Mouse (Mus musculus) A20 (cell line): Measurements from ENCODE around the gene Scnn1a.
A peak's percentile ranks its signal among the peaks of the same experiment; 100 is the strongest.
"Not testable (repeated sequence)": the region's sequence is repeated elsewhere in the genome, so short reads cannot be mapped to it uniquely, and the experiment has no call there.

Source experiments
- DNase-seq: peaks from one replicate; pipeline ENCODE4 v3.0.0-alpha.2; 2011; ENCODE audit warnings: low read depth, low spot score

The Scnn1a gene

DNA sequence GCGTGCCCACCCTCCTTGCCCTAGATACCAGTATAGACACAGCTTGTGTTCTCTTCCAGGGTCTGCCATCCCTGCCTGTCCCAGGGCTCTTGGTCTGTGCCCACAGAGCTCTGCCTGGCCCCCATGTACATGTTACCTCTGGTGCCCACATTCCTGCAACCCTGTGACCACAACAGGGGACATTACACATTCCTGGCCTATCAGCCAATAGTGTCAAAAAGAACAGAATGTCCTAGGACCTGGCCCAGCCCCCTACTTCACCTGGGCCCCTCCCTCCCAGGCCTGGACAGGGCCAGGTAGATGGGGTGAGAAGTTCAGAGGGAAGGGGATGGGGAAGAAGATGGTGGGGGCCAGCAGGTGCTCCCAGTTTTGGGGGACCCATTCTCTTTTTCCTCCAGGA lies at the start of gene Scnn1a:
TSS of gene Scnn1a (plus strand) at position 337 of the 400 bp plus-strand sequence.
- no peak for DNase-seq

- peak; percentile 92 for DNase-seq
Observed at GRCm38 (mm10) chr6:125271455-125272227, 48.8 kb upstream of the Scnn1a start.

DNA sequence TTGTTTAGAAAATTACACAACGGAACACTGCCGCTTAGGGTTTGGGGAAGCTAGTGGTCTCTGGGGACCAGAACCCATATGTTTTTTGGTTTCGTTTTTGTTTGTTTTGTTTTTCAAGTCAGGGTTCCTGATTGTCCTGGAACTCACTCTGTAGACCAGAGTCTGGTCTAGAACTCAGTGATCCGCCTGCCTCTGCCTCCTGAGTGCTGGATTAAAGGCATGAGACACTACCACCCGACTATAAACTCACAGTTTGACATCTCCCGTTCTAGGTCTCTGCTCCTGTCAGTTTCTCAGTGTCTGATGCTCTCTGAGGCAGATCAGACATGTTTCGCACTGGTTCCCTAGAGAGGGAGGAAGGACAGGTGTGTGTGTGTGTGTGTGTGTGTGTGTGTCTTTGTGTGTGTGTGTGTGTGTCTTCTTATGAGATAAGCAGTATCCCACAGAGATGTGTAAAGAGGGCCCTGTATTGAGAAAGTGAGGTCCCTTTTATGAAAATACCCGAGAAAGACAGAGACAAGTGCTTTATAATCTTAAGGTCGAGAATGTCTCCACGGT lies 48.2 kb upstream of the Scnn1a start:
- peak; percentile 90 for DNase-seq

GRCm38 (mm10) chr6:125274841-125275563 lies 45.5 kb upstream of the Scnn1a start:
- DNase-seq = peak; percentile 68

- no peak for DNase-seq
Observed at GRCm38 (mm10) chr6:125279729-125280128, 40.7 kb upstream of the Scnn1a start.

DNA sequence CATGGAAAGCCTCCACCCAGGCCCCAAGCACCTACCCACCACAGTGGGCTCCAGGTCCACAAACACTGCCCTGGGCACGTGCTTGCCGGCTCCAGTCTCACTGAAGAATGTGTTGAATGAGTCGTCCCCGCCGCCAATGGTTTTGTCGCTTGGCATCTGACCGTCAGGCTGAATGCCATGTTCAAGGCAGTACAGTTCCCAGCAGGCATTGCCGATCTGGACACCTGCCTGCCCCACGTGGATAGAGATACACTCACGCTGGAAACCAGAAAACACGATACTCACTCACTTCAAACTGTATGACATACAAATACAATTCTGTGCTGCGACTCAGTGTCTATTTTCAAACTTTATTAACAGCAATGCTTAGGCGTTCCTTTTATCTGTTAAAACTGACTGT lies 37.7 kb upstream of the Scnn1a start:
- DNase-seq = not testable (repeated sequence)

DNA sequence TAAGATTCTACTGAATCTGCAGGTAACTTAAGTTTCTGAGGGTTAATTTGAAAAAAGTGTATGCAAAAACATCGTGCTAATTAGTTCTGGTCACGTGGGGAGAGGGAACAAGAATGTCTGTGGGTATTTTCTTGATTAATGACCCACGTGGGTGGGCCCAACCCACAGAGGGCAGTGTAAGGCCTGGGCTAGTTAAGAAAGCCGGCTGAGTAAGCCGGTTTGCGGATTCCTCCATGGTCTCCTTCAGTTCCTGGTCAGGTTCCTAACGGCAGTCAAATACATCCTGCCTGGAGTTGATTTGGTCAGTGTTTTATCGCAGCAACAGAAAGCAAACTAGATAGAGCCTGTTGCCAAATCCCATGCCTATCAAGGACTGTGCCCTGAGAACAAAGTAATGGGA lies 36.2 kb upstream of the Scnn1a start:
- no peak for DNase-seq

DNA sequence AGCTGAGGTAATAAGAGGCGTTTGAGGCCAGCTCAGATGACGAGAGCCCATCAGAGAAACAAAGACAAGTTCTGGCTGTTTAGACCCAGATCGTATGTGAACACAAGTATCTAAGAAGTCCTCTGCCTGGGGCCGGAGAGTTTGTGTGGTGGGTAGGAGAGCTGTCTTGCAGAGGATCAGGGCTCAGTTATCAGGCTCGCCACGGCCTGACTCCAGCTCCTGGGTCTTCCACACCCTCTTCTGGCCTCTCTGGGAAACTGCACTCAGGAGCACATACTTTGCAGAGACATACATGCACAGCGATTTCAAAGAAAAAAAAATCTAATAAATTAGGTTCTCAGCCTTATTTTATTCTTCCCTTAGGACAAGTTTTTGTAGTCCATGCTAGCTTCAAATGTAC lies 35.7 kb upstream of the Scnn1a start:
- no peak for DNase-seq

DNA sequence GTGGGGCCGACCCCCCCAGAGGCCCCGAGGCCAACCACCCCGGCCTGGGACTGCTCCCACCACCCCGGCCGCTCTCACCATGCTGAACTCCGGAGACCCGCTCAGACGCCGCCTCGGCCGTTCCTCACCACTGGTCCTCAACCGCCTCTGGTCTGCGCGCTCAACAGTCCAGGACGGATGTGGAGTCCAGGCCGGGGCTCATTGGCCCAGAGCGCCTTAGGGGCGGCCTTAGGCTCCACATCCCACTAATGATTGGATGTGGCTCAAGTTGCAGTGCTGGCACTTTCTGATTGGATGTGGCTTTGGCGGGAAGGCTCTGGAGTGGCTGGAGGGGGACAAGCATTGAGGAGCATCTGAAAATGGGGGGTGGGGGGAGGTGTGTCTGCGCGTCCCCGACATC lies 34.6 kb upstream of the Scnn1a start, which contains the start of gene Tuba3a:
TSS of gene Tuba3a (minus strand) at position 153 of the 400 bp plus-strand sequence.
- no peak for DNase-seq

DNA sequence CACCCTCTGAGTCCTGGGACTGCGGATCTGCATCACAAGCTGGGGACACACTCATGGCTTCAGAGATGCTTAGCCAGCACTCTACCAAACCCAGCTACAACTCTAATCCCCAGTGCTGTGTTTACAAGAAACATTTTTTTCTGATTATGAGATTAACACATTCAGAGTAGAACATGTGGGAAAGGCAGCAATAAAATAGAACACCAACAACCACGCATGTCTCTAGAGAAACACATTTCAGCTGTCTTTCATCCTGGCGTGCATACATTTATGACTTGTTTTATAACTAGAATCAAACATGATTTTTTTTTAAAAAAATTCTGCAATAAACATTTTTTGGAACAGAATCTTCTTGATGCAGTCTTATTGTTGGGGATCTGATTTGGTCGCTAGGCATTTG lies 33.5 kb upstream of the Scnn1a start:
- no peak for DNase-seq

DNA sequence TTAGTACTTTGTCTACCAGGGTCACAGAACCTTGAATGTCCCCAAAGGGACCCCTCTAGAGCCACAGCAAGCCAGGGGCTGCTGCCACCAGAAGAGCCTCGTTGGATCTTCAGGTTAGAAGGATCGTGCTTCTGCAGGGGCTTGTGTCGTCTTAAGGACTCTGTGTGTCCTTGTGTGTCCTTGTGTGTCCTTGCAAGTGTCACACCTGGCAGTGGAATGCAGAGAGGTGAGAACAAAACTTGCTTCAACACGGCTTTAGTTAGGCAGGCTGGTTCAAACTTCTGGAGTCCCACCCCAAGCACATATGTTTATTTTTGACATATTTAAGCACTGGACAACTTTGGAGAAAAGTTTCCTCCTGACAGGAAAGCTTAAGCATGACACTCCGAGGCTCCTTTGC lies 31.7 kb upstream of the Scnn1a start:
- DNase-seq = no peak

GRCm38 (mm10) chr6:125291329-125291728 lies 29.1 kb upstream of the Scnn1a start:
- no peak for DNase-seq

DNA sequence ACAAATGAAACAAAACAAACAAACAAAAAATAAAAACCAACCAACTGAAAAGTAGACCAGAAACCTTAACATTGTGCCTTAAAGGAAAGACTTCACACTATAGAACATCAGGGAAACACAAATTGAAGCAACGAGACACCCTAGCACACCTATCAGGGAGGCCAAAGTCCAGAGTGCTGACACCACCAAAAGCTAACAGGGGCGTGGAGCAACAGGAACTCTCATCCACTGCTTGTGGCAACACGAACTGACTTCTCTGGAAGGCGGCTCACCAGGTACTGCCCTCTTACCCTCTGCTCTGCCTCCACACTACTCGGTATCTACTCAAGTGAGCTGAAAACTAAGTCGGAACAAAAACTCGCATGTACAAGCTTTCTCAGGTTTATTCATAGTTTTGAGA lies 28.2 kb upstream of the Scnn1a start:
- no peak for DNase-seq

- DNase-seq = no peak
Observed at GRCm38 (mm10) chr6:125294049-125294448, 26.4 kb upstream of the Scnn1a start.

DNA sequence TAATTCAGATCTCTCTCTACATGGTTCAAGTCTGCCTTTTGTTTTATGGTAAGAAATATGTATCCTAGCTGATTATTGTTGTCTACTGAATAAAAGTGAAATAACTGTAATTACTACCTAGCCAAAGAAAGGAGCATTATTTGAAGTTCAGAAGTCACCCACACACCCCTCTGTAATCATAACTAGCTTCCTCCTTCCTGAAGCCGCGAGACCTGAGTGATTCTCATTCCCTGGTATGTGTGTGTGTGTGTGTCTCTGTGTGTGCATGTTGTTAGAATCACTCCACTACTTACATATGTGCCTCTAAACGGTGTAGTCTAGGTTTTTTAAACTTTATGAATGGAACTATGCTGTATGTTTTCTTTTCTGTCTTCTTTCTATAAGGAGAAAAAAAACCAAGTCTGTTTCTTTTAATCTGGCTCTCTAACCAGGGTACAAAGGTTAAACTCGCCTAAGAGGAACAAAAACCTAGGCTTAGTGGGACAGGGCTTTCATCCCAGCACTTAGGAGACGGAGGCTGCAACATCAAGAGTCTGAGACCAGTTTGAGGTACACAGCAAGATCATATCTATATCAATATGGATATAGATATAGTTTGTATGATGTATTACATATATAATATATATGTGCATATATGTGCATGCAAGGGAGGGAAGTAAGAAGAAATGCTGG lies 23.2 kb upstream of the Scnn1a start:
- DNase-seq = no peak

DNA sequence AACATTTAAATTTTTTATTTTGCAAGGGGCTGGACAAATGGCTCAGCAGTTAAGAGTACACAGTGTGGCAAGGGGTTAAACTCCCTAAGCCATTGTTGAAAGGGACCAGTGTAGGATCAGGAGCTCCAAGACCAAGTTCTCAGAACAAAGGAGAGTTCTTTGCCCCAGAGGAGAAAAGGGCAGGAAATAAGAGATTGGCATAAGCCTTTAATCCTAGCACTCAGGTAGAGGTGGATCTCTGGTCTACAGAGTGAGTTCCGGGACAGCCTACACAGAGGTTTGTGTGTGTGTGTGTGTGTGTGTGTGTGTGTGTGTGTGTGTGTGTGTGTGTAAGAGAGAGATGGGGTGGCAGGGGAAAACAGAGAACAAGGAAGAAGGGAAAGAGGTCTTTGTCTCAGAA lies 19.5 kb upstream of the Scnn1a start:
- DNase-seq = no peak

DNA sequence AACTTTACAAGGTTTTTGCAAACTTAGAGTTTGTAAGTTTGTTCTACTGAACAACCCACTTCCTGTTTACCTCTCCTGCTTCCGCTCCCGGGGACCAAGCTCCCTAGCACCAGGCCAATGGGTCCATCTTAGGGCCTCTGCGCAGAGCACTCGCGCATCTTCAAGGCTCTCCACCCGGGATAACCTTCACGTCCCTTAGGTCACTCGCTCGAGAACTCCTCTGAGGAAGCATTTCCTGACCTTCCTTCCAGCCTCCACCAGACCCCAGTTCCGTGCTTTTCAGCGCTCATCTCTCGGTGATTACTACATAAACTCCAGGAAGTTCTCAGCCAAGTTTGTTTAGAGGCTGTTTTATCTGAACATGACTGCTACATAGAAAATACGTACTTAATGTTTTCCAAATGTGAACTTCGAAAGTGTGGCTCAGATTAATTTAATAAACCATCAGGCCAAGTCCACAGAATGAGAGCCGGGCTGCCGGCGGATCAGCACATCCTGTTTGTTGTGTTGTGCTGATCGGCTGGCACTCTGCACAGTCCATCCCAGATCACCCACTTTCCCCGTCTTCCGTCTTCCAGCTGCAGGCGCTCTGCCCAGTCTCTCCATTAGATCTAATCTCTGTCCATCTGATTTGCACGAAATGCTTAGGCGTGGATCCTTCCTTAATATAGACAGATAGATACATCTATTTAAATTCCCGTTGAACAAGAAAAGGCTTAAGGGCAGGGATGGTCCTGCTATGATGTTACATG lies 18.1 kb upstream of the Scnn1a start:
- no peak for DNase-seq

GRCm38 (mm10) chr6:125303242-125303641 lies 17.2 kb upstream of the Scnn1a start:
- DNase-seq = no peak

GRCm38 (mm10) chr6:125304408-125304807 lies 16.1 kb upstream of the Scnn1a start:
- DNase-seq = not testable (repeated sequence)

GRCm38 (mm10) chr6:125305465-125305864 lies 15.0 kb upstream of the Scnn1a start:
- no peak for DNase-seq

GRCm38 (mm10) chr6:125307091-125307490 lies 13.4 kb upstream of the Scnn1a start:
- DNase-seq = no peak
